Mouse (Mus musculus) skeletal muscle tissue, adult 2 months (tissue): ENCODE data around the gene Trp53bp2.

ENCODE experiments used
- DNase-seq: peaks from one replicate; pipeline ENCODE4 v3.0.0-alpha.2; 2012; ENCODE audit warnings: low read depth, low spot score

Gene Trp53bp2

DNA sequence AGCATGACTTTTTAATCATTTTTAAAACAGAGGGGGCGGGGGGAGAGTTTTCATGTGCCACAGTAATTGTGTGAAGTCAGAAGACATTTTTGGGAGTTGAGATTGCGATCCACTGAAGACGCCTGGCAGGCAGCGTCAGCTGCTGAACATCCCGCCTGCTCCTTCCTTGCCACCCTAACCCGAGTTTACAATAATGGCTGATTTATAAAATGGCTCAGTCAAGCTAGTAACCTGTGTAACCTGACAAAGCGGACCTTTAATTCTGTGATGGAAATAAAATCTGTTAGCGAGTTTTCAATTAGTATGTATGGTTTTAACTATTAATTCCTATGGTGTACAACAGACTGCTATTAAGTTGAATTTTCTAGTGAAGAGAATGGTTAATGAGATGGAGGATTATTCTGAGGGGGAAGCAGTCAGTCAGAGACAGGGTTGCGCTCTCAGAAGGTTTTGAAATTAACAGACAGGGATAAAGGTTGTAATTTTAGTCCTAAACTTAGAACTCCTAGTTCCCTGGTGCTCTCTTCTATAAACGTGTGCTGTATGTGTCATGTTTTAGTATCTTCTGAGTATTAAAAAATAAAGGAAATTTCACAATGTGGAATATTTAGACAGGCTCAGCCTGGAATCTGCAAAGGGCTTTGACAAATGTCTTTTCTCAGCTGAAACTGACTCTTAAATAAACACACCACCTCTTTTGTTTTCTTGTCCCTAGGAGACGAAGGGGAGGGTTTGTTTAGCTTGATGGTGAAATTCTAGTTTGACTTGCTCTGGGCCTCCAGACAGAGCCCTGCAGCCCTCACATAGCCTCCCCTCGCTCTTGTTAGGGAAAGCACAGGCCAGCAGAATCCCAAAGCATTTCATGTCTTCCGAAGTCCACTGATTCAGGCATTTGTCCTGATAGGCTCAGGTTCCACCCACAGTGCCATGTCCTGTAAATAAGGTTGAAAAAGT is 51.6 kb downstream of the Trp53bp2 start:
- no peak for DNase-seq

DNA sequence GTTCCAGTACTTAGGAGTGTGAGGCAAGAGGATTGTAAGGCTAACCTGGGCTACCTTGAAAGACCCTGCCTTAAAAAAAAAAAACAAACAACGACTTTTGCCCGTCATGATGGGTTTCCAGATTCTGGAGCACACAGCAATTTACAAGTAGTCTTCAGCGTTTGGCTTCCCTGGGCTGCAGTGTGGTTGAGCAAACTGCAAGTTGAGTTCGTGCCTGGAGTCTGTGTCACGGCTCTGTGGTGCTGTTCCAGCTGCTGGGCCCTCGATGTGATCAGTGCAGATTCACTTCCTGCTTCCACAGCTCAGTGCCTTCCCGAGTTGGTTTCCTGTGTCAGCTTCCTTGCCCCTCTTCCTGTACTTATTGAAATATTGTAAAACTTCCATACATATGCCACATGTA is 52.3 kb downstream of the Trp53bp2 start:
- DNase-seq = peak; percentile 40

DNA sequence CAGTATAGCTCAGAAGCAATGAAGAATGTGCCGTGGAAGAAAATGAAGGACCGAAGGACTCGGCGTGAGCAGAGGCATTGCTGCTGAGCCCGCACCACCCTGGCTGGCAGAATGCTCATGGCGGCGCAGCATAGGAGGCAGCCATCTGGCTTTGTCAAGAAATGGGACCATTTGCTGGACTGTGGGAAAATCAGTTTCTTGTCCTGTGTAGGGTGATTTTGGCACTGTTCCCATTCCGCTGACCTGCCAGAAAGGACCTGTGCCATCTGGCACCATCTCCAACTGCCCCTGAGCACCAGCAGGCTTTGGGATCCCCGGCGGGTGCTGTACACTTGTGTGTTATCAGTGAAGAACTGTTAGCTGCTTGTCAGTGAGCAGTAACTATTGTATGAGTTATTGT is 52.8 kb downstream of the Trp53bp2 start:
- peak; percentile 19 for DNase-seq

DNA sequence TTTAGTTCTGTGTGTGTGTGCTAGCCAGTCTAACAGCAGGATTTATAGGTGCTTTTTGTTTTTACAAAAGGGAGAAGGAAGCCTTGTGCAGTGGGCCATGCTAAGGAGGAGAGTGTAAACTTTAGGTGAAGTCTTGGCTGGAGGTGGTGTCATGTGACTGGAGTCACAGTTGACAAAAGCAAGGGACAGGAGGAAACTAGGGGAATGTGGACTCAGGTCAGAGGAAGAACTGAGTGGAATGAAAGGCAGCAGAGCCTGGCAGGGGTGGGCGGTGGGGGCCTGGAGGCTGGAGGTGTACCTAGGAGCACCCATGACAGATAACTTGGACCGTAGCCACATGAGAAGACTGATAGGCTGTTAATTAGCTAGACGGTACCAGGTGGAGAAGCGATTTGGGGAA is 56.3 kb downstream of the Trp53bp2 start:
- DNase-seq = no peak

DNA sequence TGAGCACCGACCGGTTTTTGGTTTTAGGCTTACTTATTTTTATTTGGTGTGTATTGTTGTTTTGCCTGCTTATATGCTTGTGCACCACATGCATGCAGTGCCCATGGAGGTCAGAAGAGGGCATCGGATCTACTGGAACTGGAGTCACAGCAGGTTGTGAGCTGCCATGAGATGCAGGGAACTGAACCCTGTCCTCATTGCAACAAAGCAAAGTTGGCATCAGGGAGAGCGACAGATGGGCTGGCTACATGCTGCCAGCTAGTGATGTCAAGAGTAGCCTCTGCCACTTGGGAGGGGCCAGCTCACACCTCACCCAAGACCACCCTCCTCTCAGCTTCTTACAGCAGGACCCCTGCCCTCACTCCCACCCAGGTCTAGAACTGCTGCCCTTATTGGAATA is 57.0 kb downstream of the Trp53bp2 start:
- DNase-seq = no peak

DNA sequence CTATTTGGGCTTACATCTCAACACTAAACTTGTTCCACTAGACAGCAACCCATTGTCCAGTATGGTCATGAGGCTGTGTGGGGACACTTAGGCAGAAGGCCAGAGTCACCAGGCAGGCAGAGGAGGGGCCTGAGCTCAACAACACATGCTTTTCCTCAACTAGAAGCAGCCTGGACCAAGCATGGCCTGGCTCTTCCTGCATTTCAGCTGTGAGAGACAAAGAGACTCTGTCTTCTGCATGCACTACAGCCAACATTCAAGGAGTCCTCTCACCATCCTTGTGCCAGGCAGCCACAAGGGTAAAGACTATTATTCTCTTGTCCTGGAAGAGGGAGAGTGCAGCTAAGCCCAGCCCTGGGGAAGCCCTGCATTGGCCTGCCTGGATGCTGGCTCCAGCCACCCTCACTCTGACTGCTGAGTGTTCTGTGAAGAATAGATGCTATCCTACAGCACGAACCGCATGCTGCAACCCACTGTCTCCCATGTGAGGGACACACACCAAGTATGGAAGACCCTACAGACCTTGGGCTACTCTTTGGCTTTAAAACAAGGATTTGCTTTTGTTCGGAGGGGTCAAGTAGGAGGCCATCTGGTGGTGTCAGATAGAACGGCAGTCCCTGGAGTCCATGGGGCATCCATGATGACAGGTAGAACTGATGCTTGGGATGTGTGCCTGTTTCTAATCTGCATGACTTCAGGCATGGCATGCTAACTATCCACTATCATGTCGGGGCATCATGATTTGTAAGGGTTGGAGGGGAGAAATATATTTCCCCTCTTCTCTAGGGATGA is 66.2 kb downstream of the Trp53bp2 start:
- DNase-seq = no peak

DNA sequence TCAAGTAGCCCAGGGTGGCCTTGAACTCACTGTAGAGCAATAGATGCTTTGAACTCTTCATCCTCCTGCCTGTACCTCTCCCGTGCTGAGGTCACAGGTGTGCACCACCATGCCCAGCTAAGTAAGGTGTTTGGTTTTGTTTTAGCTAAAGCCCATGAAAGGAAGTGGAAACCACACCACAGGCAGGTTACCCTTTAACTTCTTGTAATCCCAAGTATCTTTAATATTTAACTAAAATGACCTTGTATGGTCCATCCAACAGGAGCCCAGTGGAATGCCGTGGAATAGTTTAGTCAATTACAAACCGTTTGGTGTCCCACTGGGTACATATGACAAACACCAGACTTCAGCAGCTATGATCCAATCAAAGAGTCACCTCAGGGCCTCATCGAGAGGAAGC is 70.0 kb downstream of the Trp53bp2 start:
- no peak for DNase-seq

DNA sequence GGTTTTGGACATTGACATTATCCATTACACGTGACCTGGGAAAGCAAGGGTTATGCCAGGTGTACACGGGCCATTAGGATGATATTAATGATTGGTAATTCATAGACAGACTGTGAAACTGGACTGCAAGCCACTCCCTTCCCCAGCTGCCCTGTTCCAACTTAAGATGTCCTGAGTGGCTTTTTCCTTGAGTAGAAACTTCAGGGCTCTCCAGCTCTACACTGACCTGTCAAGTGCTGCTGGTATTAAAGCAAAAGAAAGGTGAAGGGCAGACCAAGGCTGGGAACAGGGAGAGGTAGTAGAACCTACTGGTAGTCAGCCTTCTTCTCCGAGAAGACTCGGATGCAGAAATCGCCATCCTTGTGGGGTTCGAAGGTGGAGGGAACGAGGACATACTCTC is 72.2 kb downstream of the Trp53bp2 start:
- DNase-seq = no peak

DNA sequence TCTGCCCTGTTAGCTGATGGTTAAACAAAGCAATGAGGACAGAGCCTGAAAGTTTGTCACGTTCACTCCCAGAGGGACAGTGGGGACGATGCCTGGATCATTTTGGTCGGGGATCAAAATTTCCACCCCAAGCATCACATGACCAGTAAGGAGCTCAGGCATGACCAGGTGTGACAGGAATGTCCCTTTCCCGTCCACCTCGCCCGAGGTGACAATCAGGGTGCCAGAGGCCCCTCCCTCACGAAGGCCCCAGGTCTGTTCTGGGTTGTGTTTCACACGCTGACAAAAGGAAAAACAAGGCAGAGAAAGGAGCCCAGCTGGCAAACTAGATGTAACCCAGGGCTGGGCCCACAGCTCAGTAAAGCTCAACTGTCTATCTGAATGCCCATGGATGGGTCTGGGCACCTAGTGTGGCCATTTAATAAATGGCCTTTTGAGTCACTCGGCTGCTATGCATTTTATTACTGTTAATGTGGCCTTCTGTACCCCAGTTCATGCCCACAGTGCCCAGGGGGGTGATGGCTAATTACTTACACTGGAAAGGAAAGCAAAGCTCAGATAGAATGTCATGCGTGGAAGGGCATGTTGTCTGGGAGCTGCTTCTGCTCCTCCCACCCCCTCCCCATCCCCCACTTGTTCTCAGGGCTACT is 72.8 kb downstream of the Trp53bp2 start:
- DNase-seq = no peak

DNA sequence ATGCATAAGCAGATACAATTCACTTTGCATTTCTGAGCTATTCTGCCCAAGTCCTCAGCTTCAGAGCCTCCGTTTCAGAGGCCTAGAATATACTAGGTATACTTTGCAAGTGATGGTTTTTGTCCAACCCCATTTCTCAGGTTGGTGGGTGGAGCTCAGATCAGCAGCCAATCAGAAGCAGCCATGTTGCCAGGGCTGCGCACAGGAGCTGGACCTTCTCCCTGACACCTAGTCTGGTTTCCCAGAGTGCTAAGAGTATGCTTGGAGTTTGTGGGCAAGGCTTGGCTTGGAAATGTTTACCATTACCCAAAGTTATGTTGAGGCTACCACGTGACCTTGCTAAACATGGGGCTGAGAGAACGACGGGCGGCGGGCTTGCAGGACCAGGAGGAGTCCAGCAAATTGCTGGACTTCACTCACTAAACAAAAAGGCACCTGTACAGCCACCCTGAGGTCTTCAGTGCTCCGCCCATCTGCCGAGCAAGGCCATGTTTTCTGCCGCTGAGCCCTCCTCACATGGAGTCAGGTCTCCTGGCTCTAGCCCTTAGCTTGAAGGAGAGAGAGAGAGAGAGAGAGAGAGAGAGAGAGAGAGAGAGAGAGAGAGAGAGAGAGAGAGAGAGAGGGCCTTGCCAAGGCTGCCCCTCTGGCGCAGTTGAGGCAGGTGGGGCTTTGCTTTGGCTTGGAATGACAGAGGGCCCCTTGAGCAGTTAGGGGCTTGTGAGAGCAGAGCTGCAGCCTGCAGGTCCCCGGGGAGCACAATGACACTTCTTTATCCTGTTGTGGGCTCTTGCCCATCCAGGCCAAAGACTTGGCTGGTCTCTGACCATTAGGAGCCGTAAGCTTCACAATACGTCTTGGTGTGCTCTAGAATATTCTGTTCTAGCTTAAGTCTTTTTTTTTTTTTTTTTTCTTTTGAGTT is 74.3 kb downstream of the Trp53bp2 start:
- no peak for DNase-seq

DNA sequence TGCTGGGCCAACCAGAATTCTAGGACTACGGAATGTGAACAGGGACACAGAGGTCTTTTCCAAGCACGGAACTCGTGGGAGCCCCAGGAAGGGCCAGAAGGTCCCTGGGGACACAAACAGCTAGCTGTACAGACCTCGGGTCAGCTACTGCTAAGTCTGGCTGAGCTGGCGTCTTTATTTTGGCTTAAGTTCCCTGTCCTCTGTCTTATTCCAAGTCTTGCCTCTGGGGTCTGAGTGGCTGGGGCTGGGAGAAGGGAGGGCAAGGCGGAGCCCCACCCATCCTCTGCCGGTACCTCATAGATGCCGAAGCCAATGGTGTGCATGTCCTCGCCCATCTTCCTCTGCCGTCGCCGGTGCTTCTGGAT is 74.9 kb downstream of the Trp53bp2 start:
- DNase-seq = peak; percentile 85

DNA sequence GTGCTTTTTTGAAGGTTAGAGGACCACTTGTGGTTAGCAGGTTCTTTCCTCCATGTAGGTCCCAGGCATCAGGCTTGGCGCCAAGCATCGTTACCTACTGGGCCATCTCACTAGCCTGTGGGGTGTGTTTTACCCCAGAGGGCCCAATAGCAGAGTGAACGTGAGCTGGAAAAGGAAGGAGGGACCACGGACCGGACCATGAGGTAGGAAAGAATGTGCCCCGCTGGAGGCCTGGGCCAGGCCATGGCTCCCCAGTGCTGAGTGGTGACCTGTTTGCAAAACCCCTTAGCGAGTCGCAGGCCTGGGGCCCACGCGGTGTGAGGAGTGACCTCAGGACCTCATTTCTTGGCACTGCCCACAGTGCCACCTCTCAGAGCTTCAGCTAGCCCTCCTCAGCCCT is 79.5 kb downstream of the Trp53bp2 start:
- no peak for DNase-seq

DNA sequence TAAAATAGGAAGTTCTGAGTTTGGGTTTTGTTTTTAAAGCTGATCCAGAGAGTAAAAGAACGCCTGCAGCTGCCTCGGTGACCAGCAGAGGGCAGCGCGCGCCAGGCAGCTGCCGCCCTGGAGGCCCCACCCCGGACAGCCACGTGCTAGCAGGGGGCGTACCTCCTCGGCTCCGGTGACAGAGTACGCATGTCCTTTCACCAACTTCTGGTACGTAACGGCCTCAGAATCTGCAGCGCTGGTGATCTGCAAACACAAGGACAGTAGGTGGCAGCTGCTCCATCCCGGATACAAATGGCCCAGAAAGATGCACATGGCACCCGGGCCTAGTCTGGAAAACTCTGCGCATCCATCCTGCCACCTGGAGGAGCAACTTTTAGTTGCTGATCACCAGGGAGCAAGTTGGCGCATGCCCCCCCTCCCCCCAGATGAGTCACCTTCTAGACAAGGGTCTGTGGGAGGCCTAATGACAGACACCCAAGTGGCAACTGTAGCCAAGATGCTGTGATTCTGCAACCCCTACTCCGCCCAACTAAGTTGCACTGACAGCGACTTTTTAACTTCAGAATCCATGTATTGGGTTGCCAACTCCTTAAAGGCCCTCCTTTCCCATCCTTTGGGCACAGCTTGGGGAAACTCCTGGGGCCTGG is 81.0 kb downstream of the Trp53bp2 start:
- DNase-seq = peak; percentile 95

DNA sequence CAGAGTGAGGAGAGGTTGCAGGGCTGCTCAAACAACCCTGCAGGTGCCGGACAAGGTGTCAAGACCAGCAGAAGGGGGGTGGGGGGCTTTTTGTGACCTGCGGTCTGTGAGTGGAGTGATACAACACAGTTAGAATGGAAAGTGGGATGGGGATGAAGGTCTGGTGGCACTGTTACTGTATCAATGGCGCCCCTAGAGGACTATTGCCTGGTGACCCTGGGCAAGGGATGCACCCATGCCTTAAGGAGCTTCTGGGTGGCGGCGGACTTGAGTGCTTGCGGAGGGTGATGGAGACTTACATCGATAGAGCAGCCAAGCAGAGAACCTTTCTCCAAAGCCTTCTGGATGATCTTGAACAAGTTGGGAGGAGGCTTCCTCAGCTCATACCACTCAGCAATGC is 81.6 kb downstream of the Trp53bp2 start:
- no peak for DNase-seq

DNA sequence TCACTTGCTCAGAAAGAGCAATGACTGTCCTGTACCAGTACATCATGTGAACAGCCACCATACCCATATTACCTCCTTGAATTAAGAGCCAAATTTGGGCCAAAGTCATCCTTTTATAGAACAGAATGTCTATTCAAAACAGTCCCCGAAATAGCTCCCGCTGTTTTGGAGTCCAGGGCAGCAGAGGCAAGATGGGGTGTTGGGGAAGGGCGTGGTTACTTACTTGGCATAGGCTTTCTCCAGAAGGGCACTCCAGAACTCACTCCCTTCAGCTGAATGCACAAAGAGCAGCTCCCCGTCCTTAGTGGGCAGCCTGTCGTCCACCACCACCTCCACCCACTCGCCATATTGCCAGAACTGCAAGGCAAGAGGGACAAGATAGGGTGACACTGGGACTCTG is 82.9 kb downstream of the Trp53bp2 start:
- DNase-seq = no peak

DNA sequence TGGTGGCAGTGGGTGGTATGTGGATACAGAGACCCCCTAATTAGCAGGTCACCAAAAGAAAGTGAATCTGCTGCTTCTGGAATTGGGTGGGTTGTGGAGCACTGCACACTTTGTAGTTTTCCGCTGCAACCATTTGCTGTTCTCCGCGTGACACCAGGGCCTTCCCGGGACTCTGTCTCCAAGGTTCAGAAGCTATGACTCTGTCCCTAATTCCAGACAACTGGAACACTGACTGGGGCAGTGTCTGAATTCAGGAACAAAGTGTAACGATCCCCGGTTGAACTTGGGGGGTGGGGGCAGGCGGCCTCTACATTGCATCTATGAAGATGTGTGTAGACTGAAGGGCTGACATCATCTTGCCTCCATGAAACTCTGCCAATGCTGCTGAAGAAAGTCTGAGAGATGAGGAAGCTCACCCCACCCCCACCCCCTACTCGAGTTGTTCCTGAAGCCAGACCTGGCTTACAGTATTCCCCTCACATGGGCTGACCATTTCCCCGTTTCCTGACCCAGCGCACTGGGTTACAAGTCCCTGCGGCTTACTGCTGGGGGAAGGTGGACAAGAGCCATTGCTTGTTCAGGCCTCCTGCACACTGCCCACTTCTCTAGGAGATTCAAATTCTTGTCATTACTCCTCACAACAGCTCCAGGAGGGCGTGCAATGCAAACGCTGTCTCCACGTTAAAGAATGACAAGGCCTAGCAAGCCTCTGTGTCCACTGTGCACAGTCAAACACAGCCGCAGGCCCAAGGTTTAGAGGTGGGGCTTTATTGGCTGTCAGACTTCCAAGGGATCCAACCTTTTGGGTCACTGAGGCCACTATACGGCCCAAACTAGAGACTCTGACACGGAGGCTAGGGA is 85.5 kb downstream of the Trp53bp2 start:
- DNase-seq = no peak

DNA sequence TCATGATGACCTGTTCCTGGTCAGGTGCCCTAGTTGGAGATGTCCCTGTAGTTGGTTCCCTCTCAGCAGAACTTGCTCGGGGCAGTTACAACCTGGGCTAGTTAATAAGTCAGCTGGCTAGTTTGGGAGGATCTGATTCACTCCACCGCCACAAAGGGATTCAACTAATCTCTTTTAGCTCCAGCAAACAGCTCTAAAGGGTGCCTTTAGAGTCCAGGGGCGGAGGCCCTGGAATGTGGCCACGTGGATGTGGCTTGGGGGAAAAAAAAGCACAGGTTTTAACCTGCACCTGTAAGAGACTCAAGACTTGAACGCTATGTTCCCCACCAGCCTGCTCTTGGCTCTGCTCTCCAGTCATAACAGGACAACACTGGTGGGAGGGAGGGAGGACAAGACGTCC is 87.7 kb downstream of the Trp53bp2 start:
- no peak for DNase-seq

DNA sequence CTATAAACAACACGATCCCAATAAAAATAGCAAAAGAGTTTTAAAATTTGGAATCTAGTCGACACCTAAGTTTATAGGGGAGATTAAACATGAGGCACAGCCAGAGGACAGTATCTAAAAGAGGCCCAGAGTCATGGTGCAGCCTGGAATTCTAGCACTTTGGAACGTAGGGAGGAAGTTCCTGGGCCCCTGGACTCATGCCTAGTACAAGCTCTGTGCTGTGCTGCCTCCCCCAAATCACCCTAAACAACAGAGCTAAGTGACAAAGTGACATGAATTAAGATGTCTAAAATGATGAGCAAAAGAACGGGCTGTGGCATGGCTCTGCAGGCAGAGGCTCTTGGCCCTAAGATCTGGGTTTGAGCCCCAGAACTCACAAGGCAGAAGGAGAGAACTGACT is 88.8 kb downstream of the Trp53bp2 start:
- DNase-seq = no peak

DNA sequence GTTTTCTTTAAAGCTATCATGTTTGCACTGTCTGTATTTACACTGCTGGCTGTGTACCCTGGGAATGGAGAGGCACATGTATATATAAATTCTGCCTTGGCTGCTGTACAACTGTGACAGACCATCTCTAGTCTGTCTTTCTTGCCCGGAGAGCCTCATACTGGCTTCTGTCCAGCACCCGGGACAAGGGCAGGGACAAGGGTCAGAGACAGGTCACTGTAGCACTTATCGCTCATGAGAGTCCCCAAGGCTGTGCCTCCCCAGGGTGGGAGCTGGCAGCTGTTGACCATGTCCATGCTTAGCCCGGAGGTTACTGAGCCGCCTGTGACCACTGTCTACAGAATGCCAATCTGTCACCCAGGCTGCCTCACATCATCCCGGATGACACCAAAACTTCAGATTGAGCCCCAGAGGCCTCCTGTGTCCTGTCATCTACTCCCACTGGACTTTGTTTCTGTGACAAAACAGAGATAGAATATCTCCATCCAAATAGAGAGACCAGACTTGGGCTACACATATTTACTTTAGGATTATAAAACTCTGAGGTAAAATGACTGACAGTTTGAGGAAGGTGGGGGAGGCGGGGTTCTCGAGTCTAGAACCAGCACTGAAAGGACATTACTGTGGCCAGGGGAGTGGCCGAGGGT is 90.6 kb downstream of the Trp53bp2 start:
- no peak for DNase-seq
